Mouse (Mus musculus): ENCODE measurements around the gene Tfdp1. TPM values are rescaled to one million over a fixed set of nuclear protein-coding genes. Genes with fewer than 3 reads are reported as not detected.

Tfdp1 gene
- total RNA-seq, 2 experiments from 2014 or later = 229 to 315 TPM

GRCm38 (mm10) chr8:13413823-13414390 is 75.4 kb downstream of the Tfdp1 start:
- ATAC-seq (replicated peaks; ENCODE audit: poor library complexity) = no peak

GRCm38 (mm10) chr8:13415879-13416278 is 77.3 kb downstream of the Tfdp1 start:
- ATAC-seq (replicated peaks; ENCODE audit: poor library complexity) = no peak

GRCm38 (mm10) chr8:13419111-13419639 is 80.6 kb downstream of the Tfdp1 start:
- ATAC-seq (replicated peaks; ENCODE audit: poor library complexity) = no peak

- no peak for ATAC-seq (replicated peaks; ENCODE audit: poor library complexity)
These were observed 82.4 kb downstream of the Tfdp1 start for GRCm38 (mm10) chr8:13420970-13421369.

- ATAC-seq (replicated peaks; ENCODE audit: poor library complexity) = no peak
These were observed 88.8 kb downstream of the Tfdp1 start for GRCm38 (mm10) chr8:13427351-13427750.

Other genes with a start within 250 kb of the Tfdp1 start
- gene Pcid2, start 233.3 kb upstream of the Tfdp1 start, total RNA-seq (2015) = 18.5 and 20.6 TPM in 2 replicates
- gene Pcid2, start 233.3 kb upstream of the Tfdp1 start, total RNA-seq (2017) = 16.5 and 17.1 TPM in 2 replicates
- 84.2 and 89.0 TPM in 2 replicates for gene Cul4a, start 233.1 kb upstream of the Tfdp1 start, total RNA-seq (2015)
- gene Cul4a, start 233.1 kb upstream of the Tfdp1 start, total RNA-seq (2017) = 78.0 and 102 TPM in 2 replicates
- 209 and 240 TPM in 2 replicates for gene Lamp1, start 179.6 kb upstream of the Tfdp1 start, total RNA-seq (2015)
- gene Lamp1, start 179.6 kb upstream of the Tfdp1 start, total RNA-seq (2017) = 259 and 273 TPM in 2 replicates
- gene Grtp1, start 138.1 kb upstream of the Tfdp1 start, total RNA-seq (2015) = 0.71 and 1.0 TPM in 2 replicates
- 0.08 and 0.37 TPM in 2 replicates for gene Grtp1, start 138.1 kb upstream of the Tfdp1 start, total RNA-seq (2017)
- not detected in 2 replicates for gene Adprhl1, start 84.6 kb upstream of the Tfdp1 start, total RNA-seq (2015)
- not detected in 2 replicates for gene Adprhl1, start 84.6 kb upstream of the Tfdp1 start, total RNA-seq (2017)
- 13.2 and 16.8 TPM in 2 replicates for gene Dcun1d2, start 50.6 kb upstream of the Tfdp1 start, total RNA-seq (2015)
- gene Dcun1d2, start 50.6 kb upstream of the Tfdp1 start, total RNA-seq (2017) = 18.9 and 23.2 TPM in 2 replicates
- 10.1 and 10.5 TPM in 2 replicates for gene Tmco3, start 50.6 kb upstream of the Tfdp1 start, total RNA-seq (2015)
- gene Tmco3, start 50.6 kb upstream of the Tfdp1 start, total RNA-seq (2017) = 9.5 and 13.0 TPM in 2 replicates
- gene Atp4b, start 58.1 kb downstream of the Tfdp1 start, total RNA-seq (2015) = 0.32 and 0.73 TPM in 2 replicates
- gene Atp4b, start 58.1 kb downstream of the Tfdp1 start, total RNA-seq (2017) = not detected in 2 replicates
- not detected in 2 replicates for gene Grk1, start 66.3 kb downstream of the Tfdp1 start, total RNA-seq (2015)
- 0.07 TPM in 1 of 2 replicates, not detected in the other for gene Grk1, start 66.3 kb downstream of the Tfdp1 start, total RNA-seq (2017)
- gene Tmem255b, start 96.4 kb downstream of the Tfdp1 start, total RNA-seq (2015) = not detected in 2 replicates
- not detected in 2 replicates for gene Tmem255b, start 96.4 kb downstream of the Tfdp1 start, total RNA-seq (2017)
- gene Gas6, start 155.7 kb downstream of the Tfdp1 start, total RNA-seq (2015) = not detected in 2 replicates
- 0.12 and 0.84 TPM in 2 replicates for gene Gas6, start 155.7 kb downstream of the Tfdp1 start, total RNA-seq (2017)
- 0.17 TPM in 1 of 2 replicates, not detected in the other for gene 1700029H14Rik, start 223.7 kb downstream of the Tfdp1 start, total RNA-seq (2015)
- gene 1700029H14Rik, start 223.7 kb downstream of the Tfdp1 start, total RNA-seq (2017) = not detected in 2 replicates

All from megakaryocyte progenitor cell, adult 5-6 weeks (primary cell).